Mouse (Mus musculus): ENCODE data around the gene Proser1. TPM values are rescaled to one million over a fixed set of nuclear protein-coding genes. Genes with fewer than 3 reads are reported as not detected.

Proser1 gene
- 11.4 and 13.3 TPM in 2 replicates for polyA plus RNA-seq (2014; fragmentation: Nextera tagmentation; extraction: Ambion mirVana)

GRCm38 (mm10) chr3:53463046-53463764 is at the start of gene Proser1, which contains the start of gene Nhlrc3:
TSS of gene Proser1 (plus strand) at chr3:53463666.
TSS of gene Nhlrc3 (minus strand) at chr3:53463332.
- H3K9ac ChIP-seq (ENCODE audit: low read length), result peak within 1 kb of the TSS; percentile 86
- H3K4me3 ChIP-seq (ENCODE audit: control insufficient read depth in 1 of 2, insufficient read depth in 1 of 2, low read depth in 1 of 2, low read length in 2 of 2), result peak within 1 kb of the TSS; percentile 80 to 100
- no peaks in the 10 kb centered on the region for H3K9me3 ChIP-seq (ENCODE audit: control insufficient read depth, low read length)
- ATAC-seq (ENCODE audit: insufficient number of reproducible peaks, insufficient read depth, low FRiP score, low read depth), result peak; percentile 96
- peak within 1 kb of the TSS; percentile 95 for H3K4me2 ChIP-seq (ENCODE audit: low read length)
- H3K27me3 ChIP-seq (ENCODE audit: control insufficient read depth, insufficient read depth, low read length), result no peaks in the 10 kb centered on the region
- H3K36me3 ChIP-seq (ENCODE audit: control insufficient read depth, insufficient read depth, low read length), result peaks cover 37% of the 10 kb centered on the region
- H3K4me1 ChIP-seq (ENCODE audit: control insufficient read depth in 2 of 2, insufficient read depth in 2 of 2, low read length in 2 of 2), result peaks cover 2 to 35% of the 10 kb centered on the region in 2 experiments
- peak within 1 kb of the TSS; percentile 76 to 98 for H3K27ac ChIP-seq (replicated peaks in 1 of 2; ENCODE audit: control insufficient read depth in 1 of 2, insufficient read depth in 1 of 2, low read depth in 2 of 2, low read length in 2 of 2)
- WGBS, result under 1% methylated on average over 52 of the region's 52 CpGs

- no peaks in the 10 kb centered on the region for H3K27me3 ChIP-seq (ENCODE audit: control insufficient read depth, insufficient read depth, low read length)
- H3K4me3 ChIP-seq (ENCODE audit: control insufficient read depth in 1 of 2, insufficient read depth in 1 of 2, low read depth in 1 of 2, low read length in 2 of 2), result no peak overlapping the region
- H3K9me3 ChIP-seq (ENCODE audit: control insufficient read depth, low read length), result no peaks in the 10 kb centered on the region
- 39% methylated on average over 3 of the region's 3 CpGs for WGBS
- no peak overlapping the region for H3K4me2 ChIP-seq (ENCODE audit: low read length)
- no peak overlapping the region for H3K27ac ChIP-seq (replicated peaks in 1 of 2; ENCODE audit: control insufficient read depth in 1 of 2, insufficient read depth in 1 of 2, low read depth in 2 of 2, low read length in 2 of 2)
- H3K36me3 ChIP-seq (ENCODE audit: control insufficient read depth, insufficient read depth, low read length), result no peaks in the 10 kb centered on the region
- ATAC-seq (ENCODE audit: insufficient number of reproducible peaks, insufficient read depth, low FRiP score, low read depth), result no peak
- H3K4me1 ChIP-seq (ENCODE audit: control insufficient read depth in 2 of 2, insufficient read depth in 2 of 2, low read length in 2 of 2), result peaks cover 8 to 11% of the 10 kb centered on the region in 2 experiments
- H3K9ac ChIP-seq (ENCODE audit: low read length), result no peak overlapping the region
These were observed 49.5 kb upstream of the Proser1 start for GRCm38 (mm10) chr3:53413959-53414358.

- no peak for ATAC-seq (ENCODE audit: insufficient number of reproducible peaks, insufficient read depth, low FRiP score, low read depth)
- Histone ChIP-seq H3K9ac (ENCODE audit: low read length) (no peak overlapping the region), H3K9me3 (ENCODE audit: control insufficient read depth, low read length) (no peaks in the 10 kb centered on the region), H3K27me3 (ENCODE audit: control insufficient read depth, insufficient read depth, low read length) (no peaks in the 10 kb centered on the region), H3K4me3 (ENCODE audit: control insufficient read depth in 1 of 2, insufficient read depth in 1 of 2, low read depth in 1 of 2, low read length in 2 of 2) (no peak overlapping the region), H3K4me2 (ENCODE audit: low read length) (no peak overlapping the region), H3K27ac (replicated peaks in 1 of 2; ENCODE audit: control insufficient read depth in 1 of 2, insufficient read depth in 1 of 2, low read depth in 2 of 2, low read length in 2 of 2) (peak overlapping the region in 1 of 2 experiments; percentile 57; a peak in 3 of 4 replicates), H3K4me1 (ENCODE audit: control insufficient read depth in 2 of 2, insufficient read depth in 2 of 2, low read length in 2 of 2) (peaks cover 8 to 11% of the 10 kb centered on the region in 2 experiments), H3K36me3 (ENCODE audit: control insufficient read depth, insufficient read depth, low read length) (no peaks in the 10 kb centered on the region)
- WGBS, result 40% methylated on average over 5 of the region's 5 CpGs
These were observed 47.4 kb upstream of the Proser1 start for GRCm38 (mm10) chr3:53416036-53416506.

GRCm38 (mm10) chr3:53417701-53418100 is 45.8 kb upstream of the Proser1 start:
- 84% methylated on average over 7 of the region's 7 CpGs for WGBS
- Histone ChIP-seq H3K4me3 (ENCODE audit: control insufficient read depth in 1 of 2, insufficient read depth in 1 of 2, low read depth in 1 of 2, low read length in 2 of 2) (no peak overlapping the region), H3K27ac (replicated peaks in 1 of 2; ENCODE audit: control insufficient read depth in 1 of 2, insufficient read depth in 1 of 2, low read depth in 2 of 2, low read length in 2 of 2) (no peak overlapping the region), H3K4me2 (ENCODE audit: low read length) (no peak overlapping the region), H3K4me1 (ENCODE audit: control insufficient read depth in 2 of 2, insufficient read depth in 2 of 2, low read length in 2 of 2) (peaks cover 8 to 15% of the 10 kb centered on the region in 2 experiments), H3K9ac (ENCODE audit: low read length) (no peak overlapping the region), H3K36me3 (ENCODE audit: control insufficient read depth, insufficient read depth, low read length) (no peaks in the 10 kb centered on the region), H3K27me3 (ENCODE audit: control insufficient read depth, insufficient read depth, low read length) (no peaks in the 10 kb centered on the region), H3K9me3 (ENCODE audit: control insufficient read depth, low read length) (no peaks in the 10 kb centered on the region)
- ATAC-seq (ENCODE audit: insufficient number of reproducible peaks, insufficient read depth, low FRiP score, low read depth), result no peak

- no peak for ATAC-seq (ENCODE audit: insufficient number of reproducible peaks, insufficient read depth, low FRiP score, low read depth)
- Histone ChIP-seq H3K4me1 (ENCODE audit: control insufficient read depth in 2 of 2, insufficient read depth in 2 of 2, low read length in 2 of 2) (peaks cover 0 to 8% of the 10 kb centered on the region in 2 experiments; a peak in 2 of 4 replicates), H3K27me3 (ENCODE audit: control insufficient read depth, insufficient read depth, low read length) (no peaks in the 10 kb centered on the region), H3K4me2 (ENCODE audit: low read length) (no peak overlapping the region), H3K9me3 (ENCODE audit: control insufficient read depth, low read length) (no peaks in the 10 kb centered on the region), H3K27ac (replicated peaks in 1 of 2; ENCODE audit: control insufficient read depth in 1 of 2, insufficient read depth in 1 of 2, low read depth in 2 of 2, low read length in 2 of 2) (no peak overlapping the region), H3K4me3 (ENCODE audit: control insufficient read depth in 1 of 2, insufficient read depth in 1 of 2, low read depth in 1 of 2, low read length in 2 of 2) (no peak overlapping the region), H3K36me3 (ENCODE audit: control insufficient read depth, insufficient read depth, low read length) (no peaks in the 10 kb centered on the region), H3K9ac (ENCODE audit: low read length) (no peak overlapping the region)
- WGBS, result 84% methylated on average over 12 of the region's 12 CpGs
These were observed 41.8 kb upstream of the Proser1 start for GRCm38 (mm10) chr3:53421656-53422055.

- 31% methylated on average over 1 of the region's 1 CpGs for WGBS
- Histone ChIP-seq H3K27me3 (ENCODE audit: control insufficient read depth, insufficient read depth, low read length) (no peaks in the 10 kb centered on the region), H3K4me1 (ENCODE audit: control insufficient read depth in 2 of 2, insufficient read depth in 2 of 2, low read length in 2 of 2) (peaks cover 0 to 8% of the 10 kb centered on the region in 2 experiments; a peak in 2 of 4 replicates), H3K9me3 (ENCODE audit: control insufficient read depth, low read length) (no peaks in the 10 kb centered on the region), H3K4me2 (ENCODE audit: low read length) (no peak overlapping the region), H3K9ac (ENCODE audit: low read length) (no peak overlapping the region), H3K27ac (replicated peaks in 1 of 2; ENCODE audit: control insufficient read depth in 1 of 2, insufficient read depth in 1 of 2, low read depth in 2 of 2, low read length in 2 of 2) (no peak overlapping the region), H3K4me3 (ENCODE audit: control insufficient read depth in 1 of 2, insufficient read depth in 1 of 2, low read depth in 1 of 2, low read length in 2 of 2) (no peak overlapping the region), H3K36me3 (ENCODE audit: control insufficient read depth, insufficient read depth, low read length) (no peaks in the 10 kb centered on the region)
- ATAC-seq (ENCODE audit: insufficient number of reproducible peaks, insufficient read depth, low FRiP score, low read depth), result no peak
These were observed 40.8 kb upstream of the Proser1 start for GRCm38 (mm10) chr3:53422691-53423090.

- H3K36me3 ChIP-seq (ENCODE audit: control insufficient read depth, insufficient read depth, low read length), result no peaks in the 10 kb centered on the region
- H3K9ac ChIP-seq (ENCODE audit: low read length), result no peak overlapping the region
- no peaks in the 10 kb centered on the region for H3K27me3 ChIP-seq (ENCODE audit: control insufficient read depth, insufficient read depth, low read length)
- H3K4me1 ChIP-seq (ENCODE audit: control insufficient read depth in 2 of 2, insufficient read depth in 2 of 2, low read length in 2 of 2), result peaks cover 0 to 8% of the 10 kb centered on the region in 2 experiments; a peak in 2 of 4 replicates
- WGBS, result 49% methylated on average over 4 of the region's 4 CpGs
- no peak for ATAC-seq (ENCODE audit: insufficient number of reproducible peaks, insufficient read depth, low FRiP score, low read depth)
- no peak overlapping the region for H3K4me2 ChIP-seq (ENCODE audit: low read length)
- no peak overlapping the region for H3K4me3 ChIP-seq (ENCODE audit: control insufficient read depth in 1 of 2, insufficient read depth in 1 of 2, low read depth in 1 of 2, low read length in 2 of 2)
- H3K27ac ChIP-seq (replicated peaks in 1 of 2; ENCODE audit: control insufficient read depth in 1 of 2, insufficient read depth in 1 of 2, low read depth in 2 of 2, low read length in 2 of 2), result no peak overlapping the region
- no peaks in the 10 kb centered on the region for H3K9me3 ChIP-seq (ENCODE audit: control insufficient read depth, low read length)
These were observed 39.9 kb upstream of the Proser1 start for GRCm38 (mm10) chr3:53423576-53423975.

Data from heart, embryonic 14.5 days (tissue).